Mouse (Mus musculus) heart, postnatal 10 days (tissue): ENCODE measurements around the gene Nlk. TPM values are rescaled to one million over a fixed set of nuclear protein-coding genes. Genes with fewer than 3 reads are reported as not detected.

Experiments used
- total RNA-seq, 2 experiments: library from RNA; stranded (reverse); gene quantifications; 2 replicates each; pipeline ENCODE4 v1.2.3; 2021

The Nlk gene
- total RNA-seq, 2 experiments from 2014 or later, result 17.2 to 18.5 TPM

Other genes starting within 250 kb of the Nlk start
- 1 to 10 TPM; 1.5 to 2.0 TPM for gene Slc46a1, start 231.7 kb downstream of the Nlk start, total RNA-seq
- gene Sarm1, start 199.6 kb downstream of the Nlk start, total RNA-seq, result under 1 TPM; 0.22 to 0.30 TPM
- gene Vtn, start 198.3 kb downstream of the Nlk start, total RNA-seq, result 10 to 100 TPM; 23.4 to 28.4 TPM
- gene Sebox, start 193.9 kb downstream of the Nlk start, total RNA-seq, result not detected
- 10 to 100 TPM; 14.9 to 16.6 TPM for gene Tmem199, start 185.2 kb downstream of the Nlk start, total RNA-seq
- 100 to 1,000 TPM; 161 to 163 TPM for gene Poldip2, start 185.2 kb downstream of the Nlk start, total RNA-seq
- gene Tnfaip1, start 161.0 kb downstream of the Nlk start, total RNA-seq, result 10 to 100 TPM; 62.7 to 66.2 TPM
- gene Ift20, start 161.0 kb downstream of the Nlk start, total RNA-seq, result 10 to 100 TPM; 50.6 to 53.5 TPM
- gene Tmem97, start 146.6 kb downstream of the Nlk start, total RNA-seq, result 10 to 100 TPM; 14.5 to 16.8 TPM
- gene Ccnq, start 54.4 kb upstream of the Nlk start, total RNA-seq, result 10 to 100 TPM; 18.0 to 18.4 TPM
- gene Lyrm9, start 129.2 kb upstream of the Nlk start, total RNA-seq, result 10 to 100 TPM; 28.3 to 34.3 TPM
- gene Nos2, start 223.4 kb upstream of the Nlk start, total RNA-seq, result 10 to 100 TPM in 1 of 2 experiments, 1 to 10 TPM in 1; 7.3 to 11.1 TPM